Mouse (Mus musculus) liver, postnatal 0 days (tissue): Measurements from ENCODE around the gene Tesk1. TPM values are rescaled to one million over a fixed set of nuclear protein-coding genes. Genes with fewer than 3 reads are reported as not detected.

ENCODE experiments used
- ATAC-seq: fragments of 200-750 bp; cut with Nextera tagmentation; 2 replicates; pipeline ENCODE4 v1.8.0; 2017; ENCODE audit warnings: mild to moderate bottlenecking, moderate library complexity
- DNase-seq: peaks from one replicate; pipeline ENCODE4 v3.0.0-alpha.2; 2016
- H3K27ac ChIP-seq: fragments of 300-500 bp; sonication (generic); 2 replicates; pipeline ENCODE4 v1.5.1; 2014; ENCODE audit warnings: antibody characterized with exemption, moderate library complexity, mild to moderate bottlenecking, low read depth
- H3K27me3 ChIP-seq: fragments of 300-500 bp; sonication (generic); 2 replicates; pipeline ENCODE4 v1.6.1; 2014; ENCODE audit warnings: low read length, control low read depth, mixed read lengths; ENCODE audit not compliant: insufficient read depth
- H3K36me3 ChIP-seq: fragments of 300-500 bp; sonication (generic); replicated peaks from 2 replicates; pipeline ENCODE4 v1.6.1; 2014; ENCODE audit warnings: mild to moderate bottlenecking, control low read depth, low read length, moderate library complexity, mixed read lengths; ENCODE audit not compliant: insufficient read depth
- H3K4me1 ChIP-seq: fragments of 300-500 bp; sonication (generic); 2 replicates; pipeline ENCODE4 v1.6.1; 2014; ENCODE audit warnings: antibody characterized with exemption, mild to moderate bottlenecking, control low read depth; ENCODE audit not compliant: insufficient read depth
- H3K4me2 ChIP-seq: fragments of 300-500 bp; sonication (generic); 2 replicates; pipeline ENCODE4 v1.6.1; 2014; ENCODE audit warnings: low read depth, mild to moderate bottlenecking, low read length, moderate library complexity, mixed read lengths
- H3K4me3 ChIP-seq: fragments of 300-500 bp; sonication (generic); 2 replicates; pipeline ENCODE4 v1.5.1; 2014; ENCODE audit warnings: low read depth, low read length
- H3K9ac ChIP-seq: fragments of 300-500 bp; sonication (generic); replicated peaks from 2 replicates; pipeline ENCODE4 v1.6.1; 2014; ENCODE audit warnings: mild to moderate bottlenecking, moderate library complexity
- H3K9me3 ChIP-seq: fragments of 300-500 bp; sonication (generic); 2 replicates; pipeline ENCODE4 v1.6.1; 2016; ENCODE audit warnings: mild to moderate bottlenecking, control low read depth, low read length, mixed read lengths
- CTCF ChIP-seq: sonication (generic); IDR thresholded peaks from 2 replicates; pipeline ENCODE4 v1.5.1; 2016; ENCODE audit warnings: antibody characterized with exemption, low read depth
- EP300 ChIP-seq: IDR thresholded peaks from 2 replicates; pipeline ENCODE4 v1.6.1; 2016; ENCODE audit warnings: antibody characterized with exemption, low read depth, mild to moderate bottlenecking
- WGBS: fragments of 180-500 bp; shearing (Covaris S2); extraction: QIAGEN DNeasy Blood & Tissue Kit; methylation state at CpG from one replicate; pipeline ENCODE4 v1.1.7; 2014; ENCODE audit not compliant: insufficient replicate concordance; 5-methylcytosine and 5-hydroxymethylcytosine counted together
- polyA plus RNA-seq: library from polyadenylated mRNA; unstranded; fragments of >200 nt; fragmentation: Nextera tagmentation; extraction: Ambion mirVana; gene quantifications from 2 replicates; pipeline ENCODE4 v1.2.1, GENCODE M21; 2015

Gene Tesk1
- polyA plus RNA-seq, 1 experiment from 2014 or later = 1.2 TPM

- no peak for TF ChIP-seq EP300
- TF ChIP-seq CTCF = no peak
- Histone ChIP-seq H3K4me3 (peak overlapping the region; percentile 71), H3K36me3 (peaks cover 21% of the 10 kb centered on the region), H3K9me3 (no peaks in the 10 kb centered on the region), H3K27me3 (no peaks in the 10 kb centered on the region), H3K27ac (peak overlapping the region; percentile 83; the same call in 1 of the 2 replicates), H3K4me1 (peaks cover 4% of the 10 kb centered on the region), H3K9ac (peak overlapping the region; percentile 78), H3K4me2 (peak overlapping the region; percentile 99)
- ATAC-seq (no peak), DNase-seq (peak; percentile 38)
- 5% methylated on average over 28 of the region's 28 CpGs for WGBS
Measured at GRCm38 (mm10) chr4:43443511-43443910, 1.8 kb downstream of the Tesk1 start.

- Histone ChIP-seq H3K27me3 (no peaks in the 10 kb centered on the region), H3K9me3 (no peaks in the 10 kb centered on the region), H3K4me2 (no peak overlapping the region), H3K4me1 (peaks cover 6% of the 10 kb centered on the region), H3K36me3 (peaks cover 21% of the 10 kb centered on the region), H3K27ac (no peak overlapping the region), H3K4me3 (no peak overlapping the region), H3K9ac (no peak overlapping the region)
- DNase-seq (peak; percentile 16), ATAC-seq (no peak)
- TF ChIP-seq CTCF (no peak), EP300 (no peak)
- WGBS = 88% methylated on average over 13 of the region's 13 CpGs
Measured at GRCm38 (mm10) chr4:43447251-43447650, 5.5 kb downstream of the Tesk1 start.

GRCm38 (mm10) chr4:43448554-43448953, 6.8 kb downstream of the Tesk1 start:
- Histone ChIP-seq H3K9me3 (no peaks in the 10 kb centered on the region), H3K27me3 (peaks cover 10% of the 10 kb centered on the region), H3K4me2 (no peak overlapping the region), H3K36me3 (peaks cover 21% of the 10 kb centered on the region), H3K4me1 (peaks cover 11% of the 10 kb centered on the region), H3K4me3 (no peak overlapping the region), H3K9ac (no peak overlapping the region), H3K27ac (no peak overlapping the region)
- ATAC-seq (no peak), DNase-seq (no peak)
- TF ChIP-seq CTCF (no peak), EP300 (no peak)
- 77% methylated on average over 3 of the region's 3 CpGs for WGBS

GRCm38 (mm10) chr4:43452315-43452714, 10.6 kb downstream of the Tesk1 start:
- ATAC-seq (no peak), DNase-seq (no peak)
- Histone ChIP-seq H3K9ac (no peak overlapping the region), H3K4me1 (peaks cover 13% of the 10 kb centered on the region), H3K4me3 (no peak overlapping the region), H3K9me3 (no peaks in the 10 kb centered on the region), H3K36me3 (peaks cover 6% of the 10 kb centered on the region), H3K27me3 (peaks cover 27% of the 10 kb centered on the region), H3K4me2 (peak overlapping the region; percentile 53; the same call in 1 of the 2 replicates), H3K27ac (no peak overlapping the region)
- WGBS = 45% methylated on average over 11 of the region's 11 CpGs
- TF ChIP-seq CTCF = no peak
- TF ChIP-seq EP300 = no peak

- WGBS = 1% methylated on average over 18 of the region's 18 CpGs
- no peaks in the 10 kb centered on the region for H3K9me3 ChIP-seq
- H3K4me2 ChIP-seq = peak overlapping the region; percentile 53
- peak overlapping the region; percentile 22 for H3K4me3 ChIP-seq
- TF ChIP-seq CTCF = no peak
- no peak for TF ChIP-seq EP300
- peak; percentile 17 for DNase-seq
- no peak for ATAC-seq
- H3K27ac ChIP-seq = no peak overlapping the region
- H3K36me3 ChIP-seq = no peaks in the 10 kb centered on the region; the same call in 1 of the 2 replicates
- peak overlapping the region; percentile 28; the same call in 1 of the 2 replicates for H3K9ac ChIP-seq
- H3K27me3 ChIP-seq = peaks cover 27% of the 10 kb centered on the region
- peaks cover 13% of the 10 kb centered on the region for H3K4me1 ChIP-seq
Measured at GRCm38 (mm10) chr4:43453413-43453812, 11.7 kb downstream of the Tesk1 start.

- no peak for TF ChIP-seq EP300
- TF ChIP-seq CTCF = no peak
- Histone ChIP-seq H3K9me3 (no peaks in the 10 kb centered on the region), H3K9ac (peak within 1 kb of the TSS; percentile 28), H3K27me3 (peaks cover 27% of the 10 kb centered on the region), H3K4me1 (peaks cover 13% of the 10 kb centered on the region), H3K4me3 (peak within 1 kb of the TSS; percentile 22), H3K36me3 (no peaks in the 10 kb centered on the region; the same call in 1 of the 2 replicates), H3K4me2 (peak within 1 kb of the TSS; percentile 53), H3K27ac (peak within 1 kb of the TSS; percentile 58)
- ATAC-seq (peak; percentile 53; the same call in 1 of the 2 replicates), DNase-seq (peak; percentile 49)
- WGBS = 14% methylated on average over 20 of the region's 20 CpGs
Measured at GRCm38 (mm10) chr4:43454041-43454836, 12.5 kb downstream of the Tesk1 start, which contains the start of gene Cd72. TSS of gene Cd72 (minus strand) at chr4:43454628.
